Mouse (Mus musculus) adipose tissue, adult 10 weeks (tissue): Measurements from ENCODE around the gene Tas2r118. TPM values are rescaled to one million over a fixed set of nuclear protein-coding genes. Genes with fewer than 3 reads are reported as not detected.

ENCODE experiments used
- polyA plus RNA-seq: library from polyadenylated mRNA; stranded (reverse); fragments of 350-450 nt; fragmentation: Illumina TruSeq; extraction: RNeasy Lipid Tissue Mini Kit (QIAGEN cat#74804); gene quantifications from one replicate; pipeline ENCODE4 v1.2.3, GENCODE M21; 2014; ENCODE audit warnings: low read depth, low replicate concordance

The Tas2r118 gene
- not detected for polyA plus RNA-seq

DNA sequence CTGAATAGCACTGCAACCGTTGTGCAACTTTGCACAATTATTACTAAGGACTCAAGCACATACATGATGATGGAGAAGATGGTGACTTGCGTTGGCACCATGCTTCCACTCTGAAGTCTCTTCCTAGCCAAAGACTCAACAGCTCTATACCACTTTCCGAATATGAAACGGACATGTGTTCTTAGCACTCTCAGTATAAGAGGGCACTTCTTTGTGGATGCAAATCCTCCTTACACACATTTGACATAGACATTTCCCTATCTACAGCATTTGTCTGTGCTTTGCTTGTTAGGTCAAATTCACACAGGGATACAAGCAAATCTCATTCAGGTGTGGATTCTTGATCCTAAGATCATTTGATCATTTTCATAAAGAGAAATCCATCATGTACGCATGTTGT is at the start of gene Tas2r118:
Gene Tas2r118, minus strand, starts transcription at position 101 of the 400 bp plus-strand sequence.

Other genes with a start within 250 kb of the Tas2r118 start
- gene Cadps2, start 130.6 kb downstream of the Tas2r118 start, polyA plus RNA-seq = 6.3 TPM
- not detected for gene Slc13a1, start 198.0 kb upstream of the Tas2r118 start, polyA plus RNA-seq